In genomic region chr9:102622192-102622857, GRCm38 (mm10) we compare ENCODE assay signal across 7 mouse cellular contexts. TPM values are rescaled to one million over a fixed set of nuclear protein-coding genes. Genes with fewer than 3 reads are reported as not detected.
DNase-seq lines count a peak whose midpoint lies in the region; ATAC-seq and TF ChIP-seq lines count a peak whose summit lies in the region.

No protein-coding gene starts in this region.

- WGBS in liver, embryonic 13.5 days (ENCODE audit: insufficient replicate concordance): 28% methylated on average over 5 of the region's 5 CpGs
- WGBS in stomach, postnatal 0 days: 33% methylated on average over 5 of the region's 5 CpGs

- no peak for TF ChIP-seq CTCF in embryonic fibroblast, embryonic 13.5 days (IDR thresholded peaks at IDR 0.05; ENCODE audit: borderline replicate concordance, insufficient read depth, low read length)
- peak; percentile 94 for TF ChIP-seq CTCF in stomach, postnatal 0 days (IDR thresholded peaks at IDR 0.05; ENCODE audit: low read depth)

- no peak overlapping the region for H3K4me2 ChIP-seq in liver, embryonic 13.5 days
- H3K4me2 ChIP-seq in stomach, postnatal 0 days (replicated peaks; ENCODE audit: low read depth): no peak overlapping the region

- 0 out of 2 replicates have a peak, but pooled peaks cover 4% of the 10 kb centered on the region for H3K36me3 ChIP-seq in liver, embryonic 13.5 days
- no peaks in the 10 kb centered on the region for H3K36me3 ChIP-seq in stomach, postnatal 0 days (ENCODE audit: control insufficient read depth, insufficient read depth, low read length)

- no peak for TF ChIP-seq POLR2A in embryonic fibroblast, embryonic 13.5 days (IDR thresholded peaks at IDR 0.05; ENCODE audit: low read depth, low read length)

- no peak for ATAC-seq in liver, embryonic 13.5 days (ENCODE audit: low read depth)
- ATAC-seq in stomach, postnatal 0 days (ENCODE audit: low FRiP score, low TSS enrichment): no peak

- no peaks in the 10 kb centered on the region for H3K9me3 ChIP-seq in liver, embryonic 13.5 days (replicated peaks)
- no peaks in the 10 kb centered on the region for H3K9me3 ChIP-seq in stomach, postnatal 0 days (ENCODE audit: control insufficient read depth, low read length)

- peak; percentile 71 for DNase-seq in kidney, adult 9 months
- no peak for DNase-seq in kidney, adult 11 months
- peak; percentile 75 for DNase-seq in CD4-positive helper T cell, adult 2 months (ENCODE audit: low read depth, low spot score)
- DNase-seq in Muller cell, postnatal 12 days (ENCODE audit: inconsistent ontology term): peak; percentile 50
- DNase-seq in liver, embryonic 13.5 days: peak; percentile 35
- no peak for DNase-seq in stomach, postnatal 0 days (ENCODE audit: low spot score)

- H3K4me1 ChIP-seq in embryonic fibroblast, embryonic 13.5 days (ENCODE audit: control insufficient read depth, insufficient read depth, low read length): peaks cover 9% of the 10 kb centered on the region
- H3K4me1 ChIP-seq in liver, embryonic 13.5 days (replicated peaks): peaks cover 34% of the 10 kb centered on the region
- H3K4me1 ChIP-seq in stomach, postnatal 0 days (replicated peaks; ENCODE audit: control insufficient read depth, insufficient read depth): no peaks in the 10 kb centered on the region

- no peak overlapping the region for H3K4me3 ChIP-seq in embryonic fibroblast, embryonic 13.5 days (ENCODE audit: insufficient read depth, low read length)
- H3K4me3 ChIP-seq in liver, embryonic 13.5 days (replicated peaks): no peak overlapping the region
- no peak overlapping the region for H3K4me3 ChIP-seq in stomach, postnatal 0 days (ENCODE audit: low read depth, low read length)

- peak overlapping the region; percentile 43 for H3K27ac ChIP-seq in embryonic fibroblast, embryonic 13.5 days (ENCODE audit: insufficient read depth, low read length)
- no peak overlapping the region for H3K27ac ChIP-seq in liver, embryonic 13.5 days
- no peak overlapping the region for H3K27ac ChIP-seq in stomach, postnatal 0 days (replicated peaks)

- H3K9ac ChIP-seq in liver, embryonic 13.5 days: no peak overlapping the region
- no peak overlapping the region for H3K9ac ChIP-seq in stomach, postnatal 0 days (ENCODE audit: low read length)

- TF ChIP-seq EP300 in stomach, postnatal 0 days (optimal IDR thresholded peaks at IDR 0.05): no peak

- no peaks in the 10 kb centered on the region for H3K27me3 ChIP-seq in liver, embryonic 13.5 days
- H3K27me3 ChIP-seq in stomach, postnatal 0 days (ENCODE audit: control insufficient read depth, insufficient read depth, low read length): no peaks in the 10 kb centered on the region

RNA-seq across cellular contexts. Expression of gene Anapc13, which starts 3.8 kb away (rescaled TPM):
- polyA plus RNA-seq in embryonic fibroblast, embryonic 13.5 days (2011; ENCODE audit: insufficient read length, low read depth, missing spikeins): 44.9 and 51.4 TPM in 2 replicates
- polyA plus RNA-seq in liver, embryonic 13.5 days (2015; fragmentation: Nextera tagmentation; extraction: Ambion mirVana): 101 and 108 TPM in 2 replicates
- 172 and 179 TPM in 2 replicates for polyA plus RNA-seq in stomach, postnatal 0 days (2015; fragmentation: Nextera tagmentation; extraction: Ambion mirVana)

RNA-seq across cellular contexts. Expression of gene Cep63, which starts 4.0 kb away (rescaled TPM):
- 22.8 and 27.0 TPM in 2 replicates for polyA plus RNA-seq in embryonic fibroblast, embryonic 13.5 days (2011; ENCODE audit: insufficient read length, low read depth, missing spikeins)
- polyA plus RNA-seq in liver, embryonic 13.5 days (2015; fragmentation: Nextera tagmentation; extraction: Ambion mirVana): 26.1 and 28.0 TPM in 2 replicates
- polyA plus RNA-seq in stomach, postnatal 0 days (2015; fragmentation: Nextera tagmentation; extraction: Ambion mirVana): 24.4 and 27.8 TPM in 2 replicates

Comparison
In these comparisons a context has a peak if more than half of its experiments do, and no peak if none do; other contexts are left out.
1. DNase-seq: peak in kidney, adult 9 months (single experiment), CD4-positive helper T cell, adult 2 months (single experiment), Muller cell, postnatal 12 days (single experiment) and liver, embryonic 13.5 days (single experiment); none in kidney, adult 11 months (single experiment) and stomach, postnatal 0 days (single experiment).